Mouse (Mus musculus): ENCODE results near the gene Frs2. TPM values are rescaled to one million over a fixed set of nuclear protein-coding genes. Genes with fewer than 3 reads are reported as not detected.
A peak's percentile ranks its signal among the peaks of the same experiment; 100 is the strongest.
"Not testable (repeated sequence)": the region's sequence is repeated elsewhere in the genome, so short reads cannot be mapped to it uniquely, and the experiment has no call there.

Gene Frs2
- total RNA-seq, 2 experiments from 2014 or later = 7.6 to 8.9 TPM

DNA sequence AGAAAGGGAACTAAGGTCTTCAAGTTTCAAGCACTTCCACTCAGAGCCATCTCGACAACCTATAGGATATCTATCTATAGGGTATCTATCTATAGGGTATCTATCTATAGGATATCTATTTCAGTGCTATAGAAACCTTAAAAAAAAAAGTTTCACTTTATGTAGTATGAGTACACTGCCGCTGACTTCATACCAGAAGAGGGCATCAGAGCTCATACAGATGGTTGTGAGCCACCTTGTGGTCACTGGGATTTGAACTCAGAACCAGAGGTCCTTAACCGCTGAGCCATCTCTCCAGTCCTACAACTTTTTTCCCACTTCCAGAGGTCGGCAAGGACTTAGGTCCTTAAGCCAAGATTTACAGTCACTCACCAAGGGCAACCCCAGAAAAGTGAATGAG, 92.7 kb downstream of the Frs2 start:
- intact Hi-C loops (cut with DNase I) = no loop called here

DNA sequence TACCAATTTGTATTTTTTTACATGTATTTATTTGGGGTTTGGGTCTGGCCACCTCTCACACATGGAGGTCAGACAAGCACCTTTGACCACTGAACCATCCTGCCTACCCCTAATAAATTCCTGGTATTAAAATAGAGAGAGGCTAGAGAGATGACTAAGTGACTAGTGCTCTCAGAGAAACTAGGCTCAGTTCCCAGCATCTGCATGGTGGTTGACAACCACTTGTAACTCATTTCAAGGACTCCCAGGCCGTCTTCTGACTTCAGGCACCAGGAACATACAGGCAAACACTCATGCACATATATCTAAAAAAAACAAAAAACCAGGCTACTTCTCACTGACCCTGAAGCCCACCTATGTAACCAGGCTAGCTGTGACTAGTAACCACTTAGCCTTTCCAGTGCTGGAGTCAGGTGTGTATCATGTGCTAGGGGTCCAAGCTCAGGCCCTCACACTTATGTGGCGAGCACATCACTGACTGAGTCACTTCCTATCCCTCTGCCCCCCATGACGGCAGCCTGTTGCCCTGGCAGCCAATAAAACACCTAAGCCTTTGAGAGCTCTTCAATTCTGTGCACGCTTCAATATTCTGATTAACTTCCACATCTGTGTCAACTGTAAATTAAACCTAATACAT, 98.3 kb downstream of the Frs2 start:
- intact Hi-C loops (cut with DNase I) = no loop called here
- no peak for DNase-seq

More for the DNA sequence above, 92.7 kb downstream of the Frs2 start:
- DNase-seq = no peak

DNA sequence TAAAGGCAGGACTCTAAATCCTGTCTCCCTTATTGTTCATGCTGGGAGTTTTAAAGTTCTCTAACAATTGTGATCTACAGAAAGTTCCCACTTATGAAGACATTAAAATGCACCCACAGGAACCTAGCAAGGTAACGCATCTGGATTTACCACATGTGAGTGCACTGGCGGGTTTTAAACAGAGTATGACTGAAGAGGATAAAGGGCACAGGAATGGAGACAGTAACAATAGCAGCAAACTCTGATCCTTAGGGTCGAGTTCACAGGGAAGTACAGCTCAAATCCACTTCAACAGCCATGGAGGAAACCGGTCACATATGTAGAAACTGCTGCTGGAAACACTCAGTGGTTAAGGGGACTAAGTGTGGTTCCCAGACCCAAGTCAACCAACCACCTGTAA, 99.1 kb downstream of the Frs2 start:
- intact Hi-C loops (cut with DNase I) = no loop called here
- DNase-seq = no peak

DNA sequence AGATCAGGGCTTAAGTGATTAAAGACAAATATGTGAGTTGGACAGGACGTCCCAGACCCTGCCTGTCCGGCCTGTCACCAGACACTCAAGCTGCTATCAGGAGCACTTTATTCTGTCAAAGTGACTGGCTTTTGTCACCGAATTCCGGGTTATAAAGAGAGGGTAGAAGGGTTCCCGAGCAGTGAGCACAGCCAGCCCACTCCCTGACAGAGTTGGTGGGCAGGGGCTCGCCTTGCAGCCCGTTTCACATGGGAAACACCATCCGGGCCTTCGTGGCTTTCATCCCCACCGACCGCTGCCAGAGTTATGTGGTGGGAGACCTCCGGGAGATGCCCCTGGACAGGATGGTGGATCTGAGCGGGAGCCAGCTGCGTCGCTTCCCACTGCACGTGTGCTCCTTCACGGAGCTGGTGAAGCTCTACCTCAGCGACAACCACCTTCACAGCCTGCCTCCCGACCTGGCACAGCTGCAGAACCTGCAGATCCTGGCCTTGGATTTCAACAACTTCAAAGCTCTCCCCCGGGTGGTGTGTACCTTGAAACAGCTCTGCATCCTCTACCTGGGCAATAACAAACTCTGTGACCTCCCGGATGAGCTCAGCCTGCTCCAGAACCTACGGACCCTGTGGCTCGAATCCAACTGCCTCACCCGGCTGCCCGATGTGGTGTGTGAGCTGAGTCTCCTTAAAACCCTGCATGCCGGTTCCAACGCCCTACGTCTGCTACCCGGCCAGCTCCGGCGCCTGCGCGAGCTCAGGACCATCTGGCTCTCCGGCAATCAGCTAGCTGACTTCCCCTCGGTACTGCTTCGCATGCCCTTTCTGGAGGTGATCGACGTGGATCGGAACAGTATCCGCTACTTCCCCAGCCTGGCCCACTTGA, 102.9 kb downstream of the Frs2 start, which contains the start of gene Lrrc10:
TSS of gene Lrrc10 (plus strand) at position 167 of the 882 bp plus-strand sequence.
- no peak for DNase-seq
- intact Hi-C loops (cut with DNase I) = no loop called here

DNA sequence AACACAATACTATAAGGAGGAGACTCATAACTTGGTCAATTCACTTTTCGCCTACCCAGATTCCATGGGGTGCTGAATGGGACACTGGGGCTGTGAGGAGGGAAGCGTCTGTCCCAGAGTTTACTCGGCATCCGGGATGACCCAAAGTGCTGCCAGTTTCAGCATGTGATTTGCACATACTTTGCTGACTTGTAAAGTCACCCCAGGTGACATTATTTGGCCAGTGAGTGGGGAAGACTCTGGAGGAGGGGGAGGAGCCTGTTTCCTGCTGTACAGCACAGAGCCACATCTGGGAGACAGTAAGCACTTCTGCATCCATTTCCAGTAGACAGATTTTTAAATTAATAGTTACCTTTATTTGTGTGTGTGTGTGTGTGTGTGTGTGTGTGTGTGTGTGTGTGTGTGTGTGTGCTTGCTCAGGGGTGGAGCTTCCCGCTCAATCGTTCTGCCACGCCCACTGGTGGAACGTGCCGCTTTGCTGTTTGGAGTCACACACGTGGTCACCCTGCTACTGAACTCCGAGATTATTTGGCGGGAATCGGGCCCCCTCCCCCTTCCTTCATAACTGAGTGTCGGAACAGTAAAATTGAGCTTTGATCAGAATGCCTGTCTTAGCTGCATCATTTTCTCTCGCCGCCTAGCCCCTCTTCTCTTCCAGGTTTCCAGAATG, 104.7 kb downstream of the Frs2 start:
- intact Hi-C loops (cut with DNase I); DNase-seq: not testable (repeated sequence)

DNA sequence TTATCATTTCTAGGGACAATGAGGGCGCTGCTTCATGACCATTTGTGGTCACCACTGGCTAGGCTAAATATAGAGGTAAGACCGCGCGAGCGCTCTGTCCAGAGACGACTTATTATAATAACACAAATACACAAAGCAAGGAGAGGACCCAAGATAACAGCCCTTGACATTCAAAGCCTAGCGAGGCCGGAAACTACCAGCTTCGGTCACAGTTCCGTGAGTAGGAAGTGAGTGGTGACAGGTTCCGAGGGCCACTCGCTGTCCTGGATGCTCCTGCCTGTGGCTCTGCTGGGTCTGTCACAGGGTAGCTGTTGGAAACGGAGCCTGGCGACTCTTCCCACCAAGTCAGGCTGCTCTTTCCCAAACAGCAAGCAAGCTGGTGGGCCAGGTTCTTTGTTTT, 106.0 kb downstream of the Frs2 start:
- intact Hi-C loops (cut with DNase I) = no loop called here
- DNase-seq = no peak

DNA sequence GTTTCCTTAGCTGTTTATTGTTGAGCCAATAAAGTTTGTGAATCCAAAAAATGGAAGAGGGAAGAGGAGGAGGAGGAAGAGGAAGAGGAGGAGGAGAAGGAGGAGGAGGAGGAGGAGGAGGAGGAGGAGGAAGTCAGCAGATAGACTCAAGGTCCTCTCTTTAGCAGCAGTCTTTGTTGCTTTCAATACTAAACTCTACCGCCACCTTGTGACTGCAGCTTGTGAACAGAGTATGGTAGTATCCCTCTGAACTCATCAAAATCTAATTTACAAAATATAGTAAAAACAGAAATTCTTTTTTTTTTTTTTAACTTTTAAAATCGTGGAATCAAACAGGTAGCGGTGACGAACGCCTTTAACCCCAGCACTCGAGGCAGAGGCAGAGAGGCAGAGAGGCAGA, 108.0 kb downstream of the Frs2 start:
- intact Hi-C loops (cut with DNase I) = no loop called here
- DNase-seq = no peak

DNA sequence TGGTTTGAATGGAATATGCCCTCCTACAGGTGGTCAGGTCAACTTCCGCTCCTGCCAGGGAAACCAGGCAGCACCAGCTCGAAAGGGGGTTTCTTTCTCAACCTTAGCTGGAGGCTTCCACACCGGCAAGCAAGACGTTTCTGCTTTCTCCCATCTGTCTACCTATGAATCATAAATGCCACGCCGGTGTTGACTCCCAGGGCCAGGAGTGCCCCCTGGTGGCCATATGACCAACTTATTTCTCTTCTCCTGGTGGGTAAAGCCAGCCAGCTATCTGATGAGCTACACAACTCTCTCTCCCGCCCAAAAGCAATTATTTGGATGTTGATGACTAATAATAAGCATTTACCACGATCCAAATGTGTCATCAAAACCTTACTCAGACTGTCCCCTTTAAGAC, 114.5 kb downstream of the Frs2 start:
- DNase-seq = peak; percentile 64 to 78
- intact Hi-C loops (cut with DNase I) = loop anchor here (5.0 kb wide), 1 partner anchor 51 kb away; no protein-coding TSS in a partner anchor

DNA sequence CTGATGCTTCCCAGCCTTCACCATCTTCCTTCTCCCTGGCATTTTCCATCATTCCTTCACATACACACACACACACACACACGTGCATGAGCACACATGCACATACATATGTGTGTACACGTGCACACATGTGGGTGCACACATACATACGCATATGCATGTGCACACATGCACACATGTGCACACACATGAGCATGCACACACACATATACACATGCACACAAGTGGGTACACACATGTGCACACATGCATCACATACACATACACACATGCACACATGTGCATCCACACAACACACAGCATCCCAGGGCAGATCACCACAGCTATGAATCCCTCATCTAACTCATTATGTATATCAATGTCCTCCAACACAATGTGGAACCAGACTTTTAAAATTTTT, 117.2 kb downstream of the Frs2 start:
- DNase-seq = no peak
- intact Hi-C loops (cut with DNase I) = loop anchor here (5.0 kb wide), 1 partner anchor 49 kb away; no protein-coding TSS in a partner anchor

DNA sequence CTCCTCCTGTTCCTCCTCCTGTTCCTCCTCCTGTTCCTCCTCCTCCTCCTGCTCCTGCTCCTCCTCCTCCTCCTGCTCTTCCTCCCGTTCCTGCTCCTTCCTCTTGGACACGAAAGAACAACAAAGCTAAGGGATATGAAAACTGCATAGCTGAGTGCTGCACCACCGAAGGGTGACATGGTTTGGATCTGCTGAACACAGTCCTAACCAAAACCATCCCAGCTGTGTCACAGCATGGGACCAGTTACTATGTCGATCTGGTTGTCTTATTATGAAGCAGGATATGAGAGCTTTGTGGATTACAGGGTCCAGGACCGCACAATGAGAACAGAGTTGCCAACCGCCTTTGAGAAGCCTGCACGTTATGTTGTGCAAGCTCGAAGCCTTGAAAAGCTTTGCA, 122.2 kb downstream of the Frs2 start:
- no peak for DNase-seq
- intact Hi-C loops (cut with DNase I) = loop anchor here (5.0 kb wide), 1 partner anchor 34 kb away; no protein-coding TSS in a partner anchor

DNA sequence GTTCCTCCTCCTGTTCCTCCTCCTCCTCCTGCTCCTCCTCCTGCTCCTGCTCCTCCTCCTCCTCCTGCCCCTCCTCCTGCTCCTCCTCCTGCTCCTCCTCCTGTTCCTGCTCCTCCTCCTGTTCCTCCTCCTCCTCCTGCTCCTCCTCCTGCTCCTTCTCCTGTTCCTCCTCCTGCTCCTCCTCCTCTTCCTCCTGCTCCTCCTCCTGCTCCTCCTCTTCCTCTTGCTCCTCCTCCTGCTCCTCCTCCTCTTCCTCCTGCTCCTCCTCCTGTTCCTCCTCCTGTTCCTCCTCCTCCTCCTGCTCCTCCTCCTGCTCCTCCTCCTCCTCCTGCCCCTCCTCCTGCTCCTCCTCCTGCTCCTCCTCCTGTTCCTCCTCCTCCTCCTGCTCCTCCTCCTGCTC, 122.6 kb downstream of the Frs2 start:
- DNase-seq = not testable (repeated sequence)
- intact Hi-C loops (cut with DNase I) = loop anchor here (5.0 kb wide), 1 partner anchor 33 kb away; no protein-coding TSS in a partner anchor

DNA sequence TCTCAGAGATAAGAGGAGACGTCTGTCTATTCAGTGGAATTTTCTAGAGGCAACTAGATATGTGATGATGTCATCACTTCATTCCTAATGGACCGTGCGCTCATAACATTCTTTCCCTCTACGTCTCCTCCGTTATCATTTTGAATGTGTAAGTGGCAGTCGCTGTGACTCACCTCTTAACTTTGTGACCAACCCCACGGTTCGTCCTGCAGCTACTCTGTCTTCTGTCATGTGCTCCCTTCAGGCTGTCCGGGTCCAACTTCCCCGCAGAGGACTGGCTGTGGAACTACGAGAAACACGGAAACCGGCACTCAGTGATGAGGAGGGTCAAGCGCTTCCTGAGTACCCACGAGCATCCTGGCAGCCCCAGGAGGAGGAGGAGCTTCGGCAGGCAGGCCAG, 124.6 kb downstream of the Frs2 start:
- no peak for DNase-seq
- intact Hi-C loops (cut with DNase I) = no loop called here

DNA sequence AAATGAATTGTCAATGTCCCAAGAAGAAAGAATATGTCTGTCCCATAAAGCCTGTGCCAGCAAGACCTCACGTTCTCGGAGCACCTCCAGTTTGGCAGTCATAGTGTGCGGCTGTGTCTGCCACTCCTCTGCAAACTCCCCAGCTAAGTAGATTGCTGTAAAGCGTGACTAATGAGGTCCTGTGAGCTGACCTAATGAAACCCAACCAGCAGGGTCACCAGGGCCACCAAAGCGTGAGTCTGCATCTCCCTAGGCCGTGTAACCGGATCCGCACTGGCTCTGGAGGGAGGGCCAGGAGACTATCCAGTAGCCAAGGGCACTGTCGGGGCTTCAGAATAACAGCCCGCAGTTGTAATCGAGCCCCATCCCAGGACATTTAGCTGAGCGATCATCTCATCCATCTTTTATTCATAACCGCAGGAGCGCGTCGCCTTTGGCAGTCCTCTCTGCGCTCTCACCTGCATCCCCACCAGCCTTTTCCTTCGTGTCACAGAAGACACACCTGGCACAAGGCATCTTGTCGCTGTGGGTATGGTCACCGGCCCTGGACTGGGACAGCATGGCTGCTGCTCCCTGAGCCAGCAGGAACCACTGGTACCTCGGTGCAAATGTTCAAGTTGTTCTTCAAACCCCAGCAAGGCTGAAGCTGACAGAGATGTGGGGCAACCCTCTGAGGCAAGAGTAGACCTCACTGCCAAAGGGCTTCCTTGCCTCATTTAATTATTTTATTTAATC, 127.1 kb downstream of the Frs2 start:
- intact Hi-C loops (cut with DNase I) = no loop called here
- peak; percentile 49 to 59 for DNase-seq

Other genes starting within 250 kb of the Frs2 start
- gene Rab3ip, start 197.8 kb downstream of the Frs2 start, total RNA-seq (2021) = 10 to 100 TPM; 24.9 to 29.2 TPM
- gene Gm10271, start 175.9 kb downstream of the Frs2 start, total RNA-seq (2021) = not detected
- gene Best3, start 162.2 kb downstream of the Frs2 start, total RNA-seq (2021) = 10 to 100 TPM; 20.9 to 24.3 TPM
- under 1 TPM in 1 of 2 experiments, not detected in 1; 0.17 TPM for gene Lrrc10, start 103.2 kb downstream of the Frs2 start, total RNA-seq (2021)
- 100 to 1,000 TPM in 1 of 2 experiments, 10 to 100 TPM in 1; 93.1 to 119 TPM for gene Cct2, start 84.7 kb downstream of the Frs2 start, total RNA-seq (2021)
- 10 to 100 TPM; 12.8 to 14.8 TPM for gene Yeats4, start 76.0 kb upstream of the Frs2 start, total RNA-seq (2021)
- gene 9530003J23Rik, start 90.2 kb upstream of the Frs2 start, total RNA-seq (2021) = not detected
- gene Lyz2, start 133.8 kb upstream of the Frs2 start, total RNA-seq (2021) = 10 to 100 TPM; 32.0 to 47.2 TPM
- gene Lyz1, start 144.3 kb upstream of the Frs2 start, total RNA-seq (2021) = 1 to 10 TPM; 3.9 to 6.4 TPM
- 10 to 100 TPM; 18.9 to 20.3 TPM for gene Cpsf6, start 231.5 kb upstream of the Frs2 start, total RNA-seq (2021)